ENCODE assay signal across 24 mouse cellular contexts in genomic region chr11:64523993-64524570, GRCm38 (mm10).
DNase-seq lines count a peak whose midpoint lies in the region; ATAC-seq and TF ChIP-seq lines count a peak whose summit lies in the region.
"Had no signal": no experiment of that assay in that cellular context is flagged by ENCODE, and none has a peak within 500 bp of the region (broad histone marks: within the 10 kb centered on the region; RNA-seq: fewer than 3 reads in every experiment).

No protein-coding gene starts in this region.

- no peak overlapping the region for H3K4me2 ChIP-seq in heart, embryonic 12.5 days
- H3K4me2 ChIP-seq in midbrain, embryonic 11.5 days = no peak overlapping the region
- H3K4me2 ChIP-seq in midbrain, embryonic 14.5 days (ENCODE audit: low read length) = no peak overlapping the region

- H3K27me3 ChIP-seq in heart, embryonic 12.5 days (replicated peaks) = peaks cover 40% of the 10 kb centered on the region
- H3K27me3 ChIP-seq in midbrain, embryonic 11.5 days (ENCODE audit: control insufficient read depth, insufficient read depth, low read length) = peaks cover 12% of the 10 kb centered on the region
- peaks cover 19% of the 10 kb centered on the region for H3K27me3 ChIP-seq in midbrain, embryonic 14.5 days (ENCODE audit: control insufficient read depth, insufficient read depth, low read length)
- H3K27me3 ChIP-seq in G1E (ENCODE audit: insufficient read depth, low read length) = no peaks in the 10 kb centered on the region
- no peaks in the 10 kb centered on the region; a peak in 1 of 4 replicates for H3K27me3 ChIP-seq in MEL (ENCODE audit: control insufficient read depth in 1 of 2, insufficient read depth in 2 of 2, low read length in 2 of 2)
- H3K27me3 ChIP-seq: CH12.LX, Patski had no signal

- TF ChIP-seq CTCF in G1E (IDR thresholded peaks at IDR 0.05; ENCODE audit: low read depth, low read length) (no peak), MEL (IDR thresholded peaks at IDR 0.05 in 2 of 3, conservative IDR thresholded peaks at IDR 0.05 in 1 of 3; ENCODE audit: control insufficient read depth in 1 of 3, insufficient read depth in 1 of 3, low read depth in 2 of 3, low read length in 3 of 3, poor library complexity in 1 of 3, severe bottlenecking in 1 of 3) (no peak)

- no peaks in the 10 kb centered on the region for H3K9me3 ChIP-seq in heart, embryonic 12.5 days (replicated peaks)
- no peaks in the 10 kb centered on the region for H3K9me3 ChIP-seq in midbrain, embryonic 11.5 days (ENCODE audit: control insufficient read depth, low read length)
- H3K9me3 ChIP-seq in midbrain, embryonic 14.5 days (ENCODE audit: control insufficient read depth, low read length) = no peaks in the 10 kb centered on the region
- H3K9me3 ChIP-seq in G1E (replicated peaks) = no peaks in the 10 kb centered on the region
- H3K9me3 ChIP-seq in MEL (replicated peaks; ENCODE audit: insufficient read depth, low read length) = no peaks in the 10 kb centered on the region

- WGBS in heart, embryonic 12.5 days = 87% methylated on average over 8 of the region's 8 CpGs
- WGBS in midbrain, embryonic 11.5 days = 94% methylated on average over 8 of the region's 8 CpGs
- WGBS in midbrain, embryonic 14.5 days = 97% methylated on average over 8 of the region's 8 CpGs

- no peak overlapping the region for H3K9ac ChIP-seq in heart, embryonic 12.5 days
- H3K9ac ChIP-seq in midbrain, embryonic 11.5 days (ENCODE audit: low read length) = no peak overlapping the region
- H3K9ac ChIP-seq in midbrain, embryonic 14.5 days (replicated peaks; ENCODE audit: low read length) = no peak overlapping the region
- no peak overlapping the region for H3K9ac ChIP-seq in MEL (ENCODE audit: control insufficient read depth, low read depth, low read length, poor library complexity, severe bottlenecking)

- H3K27ac ChIP-seq in heart, embryonic 12.5 days (ENCODE audit: poor library complexity, severe bottlenecking) = no peak overlapping the region
- H3K27ac ChIP-seq in midbrain, embryonic 11.5 days (ENCODE audit: low read depth, low read length) = no peak overlapping the region
- no peak overlapping the region for H3K27ac ChIP-seq in midbrain, embryonic 14.5 days (replicated peaks; ENCODE audit: low read depth, low read length)
- peak overlapping the region; percentile 29; the same call in 1 of the 2 replicates for H3K27ac ChIP-seq in MEL (ENCODE audit: control insufficient read depth, low read depth, low read length)

- no peak for TF ChIP-seq RAD21 in MEL (IDR thresholded peaks at IDR 0.05; ENCODE audit: low read depth, low read length)

- no peaks in the 10 kb centered on the region for H3K36me3 ChIP-seq in heart, embryonic 12.5 days
- no peaks in the 10 kb centered on the region for H3K36me3 ChIP-seq in midbrain, embryonic 11.5 days (ENCODE audit: control insufficient read depth, insufficient read depth, low read length)
- H3K36me3 ChIP-seq in midbrain, embryonic 14.5 days (ENCODE audit: control insufficient read depth, insufficient read depth, low read length) = no peaks in the 10 kb centered on the region
- H3K36me3 ChIP-seq in G1E (replicated peaks) (no peaks in the 10 kb centered on the region), MEL (ENCODE audit: control insufficient read depth in 1 of 2, insufficient read depth in 2 of 2, low read length in 2 of 2) (peaks cover 0 to 12% of the 10 kb centered on the region in 2 experiments; a peak in 2 of 4 replicates)

- H3K79me2 ChIP-seq in MEL (ENCODE audit: control insufficient read depth, insufficient read depth, low read length, poor library complexity) = no peaks in the 10 kb centered on the region

- peak; percentile 65 for DNase-seq in heart, adult 11 months
- peak; percentile 72 for DNase-seq in midbrain, embryonic 11.5 days (ENCODE audit: low spot score, missing footprints)
- no peak for DNase-seq in midbrain, embryonic 14.5 days
- peak; percentile 5 for DNase-seq in G1E (ENCODE audit: low spot score)
- DNase-seq in MEL (ENCODE audit: low read depth, low spot score) = peak; percentile 74
- no peak for DNase-seq in right cerebral cortex, adult 2 months (ENCODE audit: low spot score in 2 of 2)
- DNase-seq in T-cell, adult 2 months (ENCODE audit: low spot score) = no peak
- DNase-seq: adrenal gland, adult 2 months; adrenal gland, adult 8-10 months; adrenal gland, postnatal 10 days; adrenal gland, postnatal 14 days; adrenal gland, postnatal 25 days; adrenal gland, postnatal 36 days; B cell, adult 2 months; cerebellum, adult 11 months; cerebellum, adult 11-12 months; cerebellum, adult 18-20 months; cerebellum, adult 2 months; cerebellum, adult 8-10 months had no signal

- no peak for TF ChIP-seq POLR2A in MEL (IDR thresholded peaks at IDR 0.05; ENCODE audit: control insufficient read depth in 1 of 2, insufficient read depth in 1 of 2, low read depth in 1 of 2, low read length in 2 of 2, poor library complexity in 1 of 2)

- TF ChIP-seq EP300 in MEL (IDR thresholded peaks at IDR 0.05; ENCODE audit: low read depth in 1 of 2, low read length in 2 of 2) = peak; percentile 70 to 71

- H3K4me1 ChIP-seq in heart, embryonic 12.5 days (replicated peaks) = 0 out of 2 replicates have a peak, but pooled peaks cover 3% of the 10 kb centered on the region
- no peaks in the 10 kb centered on the region; the same call in 1 of the 2 replicates for H3K4me1 ChIP-seq in midbrain, embryonic 11.5 days (ENCODE audit: control insufficient read depth, insufficient read depth, low read length)
- no peaks in the 10 kb centered on the region for H3K4me1 ChIP-seq in midbrain, embryonic 14.5 days (ENCODE audit: control insufficient read depth, insufficient read depth, low read length)
- peaks cover 11% of the 10 kb centered on the region for H3K4me1 ChIP-seq in G1E (ENCODE audit: insufficient read depth, low read depth, low read length)
- peaks cover 12 to 14% of the 10 kb centered on the region in 2 experiments for H3K4me1 ChIP-seq in MEL (ENCODE audit: control insufficient read depth in 1 of 2, insufficient read depth in 2 of 2, low read length in 2 of 2)

- no peak for ATAC-seq in heart, embryonic 12.5 days (ENCODE audit: insufficient number of reproducible peaks, low FRiP score)
- ATAC-seq in midbrain, embryonic 11.5 days (ENCODE audit: low FRiP score) = no peak
- no peak for ATAC-seq in midbrain, embryonic 14.5 days (ENCODE audit: low FRiP score, low TSS enrichment)
- peak; percentile 75 for ATAC-seq in G1E (ENCODE audit: extremely low read depth, insufficient number of reproducible peaks, low FRiP score, poor library complexity, severe bottlenecking)
- ATAC-seq: activated CD4-positive, CD25-positive, alpha-beta regulatory T cell, adult 4 months; CD4-positive, CD25-positive, alpha-beta regulatory T cell, adult 4 months; Patski had no signal

- no peak overlapping the region for H3K4me3 ChIP-seq in heart, embryonic 12.5 days
- H3K4me3 ChIP-seq in midbrain, embryonic 11.5 days (ENCODE audit: low read depth, low read length) = no peak overlapping the region
- no peak overlapping the region for H3K4me3 ChIP-seq in midbrain, embryonic 14.5 days (replicated peaks; ENCODE audit: low read depth, low read length)
- no peak overlapping the region for H3K4me3 ChIP-seq in G1E (ENCODE audit: low read depth, low read length)
- 0 out of 4 replicates have a peak overlapping the region, but pooled peaks of 1 of the 2 experiments have one; percentile 4 for H3K4me3 ChIP-seq in MEL (ENCODE audit: control insufficient read depth in 1 of 2, insufficient read depth in 1 of 2, low read depth in 2 of 2, low read length in 2 of 2)

TF ChIP-seq in MEL, 35 proteins besides CTCF, POLR2A, EP300 and RAD21:
- TF ChIP-seq MAZ (IDR thresholded peaks at IDR 0.05; ENCODE audit: low read depth, low read length) (no peak), POLR2AphosphoS5 (IDR thresholded peaks at IDR 0.05; ENCODE audit: borderline replicate concordance, low read depth, low read length) (no peak), ZC3H11A (IDR thresholded peaks at IDR 0.05; ENCODE audit: low read depth, low read length) (no peak; the same call in 1 of the 2 replicates), HCFC1 (IDR thresholded peaks at IDR 0.05; ENCODE audit: low read depth, low read length) (0 out of 2 replicates have a peak, but pooled peaks have one; percentile 28), ELF1 (IDR thresholded peaks at IDR 0.05; ENCODE audit: low read depth, low read length) (peak; percentile 25; the same call in 1 of the 2 replicates), RCOR1 (IDR thresholded peaks at IDR 0.05; ENCODE audit: low read depth, low read length) (peak; percentile 57; the same call in 1 of the 2 replicates), ZNF384 (IDR thresholded peaks at IDR 0.05; ENCODE audit: low read depth, low read length) (peak; percentile 78), ETS1 (IDR thresholded peaks at IDR 0.05; ENCODE audit: low read depth, low read length) (peak; percentile 77), TCF12 (IDR thresholded peaks at IDR 0.05; ENCODE audit: low read depth, low read length) (peak; percentile 83), GATA1 (IDR thresholded peaks at IDR 0.05; ENCODE audit: low read depth, low read length) (peak; percentile 89), MYC (IDR thresholded peaks at IDR 0.05; ENCODE audit: low read depth, low read length) (no peak), NELFE (IDR thresholded peaks at IDR 0.05; ENCODE audit: low read depth, low read length) (no peak), E2F4 (IDR thresholded peaks at IDR 0.05; ENCODE audit: borderline replicate concordance, low read depth, low read length) (no peak)
TF ChIP-seq in MEL: peak in this region for 7.

Comparison
In these comparisons a context has a peak if more than half of its experiments do, and no peak if none do; other contexts are left out.
1. DNase-seq: peak in heart, adult 11 months (single experiment), midbrain, embryonic 11.5 days (single experiment), G1E (single experiment) and MEL (single experiment); none in midbrain, embryonic 14.5 days (single experiment), right cerebral cortex, adult 2 months (0 of 2) and T-cell, adult 2 months (single experiment).